Mouse (Mus musculus) MEL (cell line): ENCODE data around the gene Gm45808. TPM values are rescaled to one million over a fixed set of nuclear protein-coding genes. Genes with fewer than 3 reads are reported as not detected.
A peak's percentile ranks its signal among the peaks of the same experiment; 100 is the strongest.

ENCODE experiments used
- DNase-seq: peaks from one replicate; pipeline ENCODE4 v3.0.0; 2011; ENCODE audit warnings: low read depth, low spot score
- H3K27ac ChIP-seq: 2 replicates; pipeline ENCODE4 v1.5.1; 2012; ENCODE audit warnings: low read depth, mild to moderate bottlenecking, control low read depth, low read length, moderate library complexity; ENCODE audit not compliant: control insufficient read depth
- H3K27me3 ChIP-seq, 2 experiments: fragments of 150-350 bp in 1 of 2; sonication (generic) in 1 of 2; 2 replicates each; pipeline ENCODE4 v1.6.1; 2012; ENCODE audit warnings: low read length in 2 of 2, mild to moderate bottlenecking in 2 of 2, improper control_type of control experiment in 1 of 2, moderate library complexity in 1 of 2; ENCODE audit not compliant: insufficient read depth in 2 of 2, control insufficient read depth in 1 of 2
- H3K36me3 ChIP-seq, 2 experiments: 2 replicates each; pipeline ENCODE4 v1.6.1; 2012 to 2014; ENCODE audit warnings: low read length in 2 of 2, improper control_type of control experiment in 1 of 2, inconsistent platforms in 1 of 2, mild to moderate bottlenecking in 1 of 2; ENCODE audit not compliant: insufficient read depth in 2 of 2, control insufficient read depth in 1 of 2
- H3K4me1 ChIP-seq, 2 experiments: fragments of 150-350 bp in 1 of 2; sonication (generic) in 1 of 2; 2 replicates each; pipeline ENCODE4 v1.6.1; 2012; ENCODE audit warnings: low read length in 2 of 2, improper control_type of control experiment in 1 of 2, mild to moderate bottlenecking in 1 of 2; ENCODE audit not compliant: insufficient read depth in 2 of 2, control insufficient read depth in 1 of 2
- H3K4me3 ChIP-seq, 2 experiments: fragments of 150-350 bp in 1 of 2; sonication (generic) in 1 of 2; 2 replicates each; pipeline ENCODE4 v1.5.1; 2012; ENCODE audit warnings: low read depth in 2 of 2, low read length in 2 of 2, mild to moderate bottlenecking in 2 of 2, moderate library complexity in 2 of 2, control low read depth in 1 of 2, improper control_type of control experiment in 1 of 2; ENCODE audit not compliant: control insufficient read depth in 1 of 2, insufficient read depth in 1 of 2
- H3K79me2 ChIP-seq: 2 replicates; pipeline ENCODE4 v1.6.1; 2012; ENCODE audit warnings: mild to moderate bottlenecking, low read length, moderate library complexity; ENCODE audit not compliant: control insufficient read depth, poor library complexity, insufficient read depth
- H3K9ac ChIP-seq: 2 replicates; pipeline ENCODE4 v1.6.1; 2012; ENCODE audit warnings: low read depth, mild to moderate bottlenecking, control low read depth, low read length, moderate library complexity; ENCODE audit not compliant: control insufficient read depth, poor library complexity, severe bottlenecking
- H3K9me3 ChIP-seq: fragments of 150-350 bp; sonication (generic); replicated peaks from 2 replicates; pipeline ENCODE4 v1.6.1; 2012; ENCODE audit warnings: mild to moderate bottlenecking, low read length, improper control_type of control experiment, moderate library complexity; ENCODE audit not compliant: insufficient read depth
- BHLHE40 ChIP-seq: IDR thresholded peaks from 2 replicates; pipeline ENCODE4 v1.6.1; 2012; ENCODE audit warnings: low read depth, mild to moderate bottlenecking, inconsistent platforms, low read length, improper control_type of control experiment, borderline replicate concordance
- E2F4 ChIP-seq: IDR thresholded peaks from 2 replicates; pipeline ENCODE4 v1.6.1; 2011; ENCODE audit warnings: low read depth, low read length, improper control_type of control experiment, borderline replicate concordance
- ELF1 ChIP-seq: IDR thresholded peaks from 2 replicates; pipeline ENCODE4 v1.6.1; 2014; ENCODE audit warnings: low read depth, mild to moderate bottlenecking, inconsistent platforms, low read length, improper control_type of control experiment, moderate library complexity
- ETS1 ChIP-seq: IDR thresholded peaks from 2 replicates; pipeline ENCODE4 v1.6.1; 2012; ENCODE audit warnings: low read depth, mild to moderate bottlenecking, inconsistent platforms, low read length, improper control_type of control experiment, moderate library complexity
- MXI1 ChIP-seq: IDR thresholded peaks from 2 replicates; pipeline ENCODE4 v1.6.1; 2011; ENCODE audit warnings: mild to moderate bottlenecking, low read depth, low read length, improper control_type of control experiment
- MYC ChIP-seq: IDR thresholded peaks from 2 replicates; pipeline ENCODE4 v1.6.1; 2011; ENCODE audit warnings: low read depth, mild to moderate bottlenecking, low read length, improper control_type of control experiment, moderate library complexity
- NELFE ChIP-seq: IDR thresholded peaks from 2 replicates; pipeline ENCODE4 v1.6.1; 2011; ENCODE audit warnings: low read depth, low read length, improper control_type of control experiment
- POLR2A ChIP-seq, 2 experiments: IDR thresholded peaks; 2 replicates each; pipeline ENCODE4 v1.6.1; 2011 to 2012; ENCODE audit warnings: low read length in 2 of 2, mild to moderate bottlenecking in 2 of 2, control low read depth in 1 of 2, improper control_type of control experiment in 1 of 2, low read depth in 1 of 2, moderate library complexity in 1 of 2; ENCODE audit not compliant: control insufficient read depth in 1 of 2, insufficient read depth in 1 of 2, poor library complexity in 1 of 2
- POLR2AphosphoS2 ChIP-seq: IDR thresholded peaks from 2 replicates; pipeline ENCODE4 v1.6.1; 2011; ENCODE audit warnings: low read length, improper control_type of control experiment
- RCOR1 ChIP-seq: IDR thresholded peaks from 2 replicates; pipeline ENCODE4 v1.6.1; 2012; ENCODE audit warnings: low read depth, mild to moderate bottlenecking, inconsistent platforms, low read length, improper control_type of control experiment
- SMC3 ChIP-seq: IDR thresholded peaks from 2 replicates; pipeline ENCODE4 v1.6.1; 2011; ENCODE audit warnings: low read depth, low read length, improper control_type of control experiment
- TCF12 ChIP-seq: IDR thresholded peaks from 2 replicates; pipeline ENCODE4 v1.6.1; 2014; ENCODE audit warnings: low read depth, mild to moderate bottlenecking, inconsistent platforms, low read length, improper control_type of control experiment, moderate library complexity
- ZC3H11A ChIP-seq: IDR thresholded peaks from 2 replicates; pipeline ENCODE4 v1.6.1; 2012; ENCODE audit warnings: low read depth, mild to moderate bottlenecking, inconsistent platforms, low read length, improper control_type of control experiment
- ZKSCAN1 ChIP-seq: IDR thresholded peaks from 2 replicates; pipeline ENCODE4 v1.6.1; 2012; ENCODE audit warnings: low read depth, mild to moderate bottlenecking, inconsistent platforms, low read length, improper control_type of control experiment, moderate library complexity
- ZMIZ1 ChIP-seq: IDR thresholded peaks from 2 replicates; pipeline ENCODE4 v1.6.1; 2012; ENCODE audit warnings: low read depth, mild to moderate bottlenecking, inconsistent platforms, low read length, improper control_type of control experiment, moderate library complexity
- ZNF384 ChIP-seq: IDR thresholded peaks from 2 replicates; pipeline ENCODE4 v1.6.1; 2012; ENCODE audit warnings: low read depth, mild to moderate bottlenecking, inconsistent platforms, low read length, improper control_type of control experiment
- polyA plus RNA-seq, 2 experiments: library from polyadenylated mRNA; stranded (reverse) in 1 of 2; unstranded in 1 of 2; fragments of >175 nt in 1 of 2; fragments of >200 nt in 1 of 2; gene quantifications; 2 replicates each; pipeline versions ENCODE4 v1.2.1 to v1.2.4; 2012; ENCODE audit warnings: low replicate concordance in 2 of 2, low read depth in 1 of 2; ENCODE audit not compliant: insufficient read length in 2 of 2, insufficient read depth in 1 of 2, missing spikeins in 1 of 2
- total RNA-seq: library from RNA; depleted of rRNA; stranded (reverse); fragments of 300-350 nt; gene quantifications from 2 replicates; pipeline ENCODE4 v1.2.3, GENCODE M21; 2012

Gm45808 gene
- total and polyA plus RNA-seq, 3 experiments, result not detected

GRCm38 (mm10) chr7:45421194-45421593 is 65.4 kb downstream of the Gm45808 start:
- Histone ChIP-seq H3K27me3 (no peaks in the 10 kb centered on the region), H3K27ac (no peak overlapping the region), H3K4me3 (no peak overlapping the region), H3K9me3 (no peaks in the 10 kb centered on the region), H3K36me3 (peaks cover 0 to 3% of the 10 kb centered on the region in 2 experiments; a peak in 1 of 4 replicates), H3K79me2 (0 out of 2 replicates have a peak, but pooled peaks cover 1% of the 10 kb centered on the region), H3K9ac (no peak overlapping the region), H3K4me1 (no peaks in the 10 kb centered on the region)
- no peak for DNase-seq
- TF ChIP-seq NELFE (no peak), BHLHE40 (no peak), ZMIZ1 (no peak), ETS1 (no peak), ZC3H11A (no peak), ZKSCAN1 (no peak), ZNF384 (no peak), TCF12 (no peak), MXI1 (no peak), E2F4 (no peak), MYC (no peak)

- TF ChIP-seq MXI1 (no peak), POLR2AphosphoS2 (peak; percentile 54; the same call in 1 of the 2 replicates)
- H3K9ac ChIP-seq, result no peak within 1 kb of the TSS
- H3K4me3 ChIP-seq, result no peak within 1 kb of the TSS
- peaks cover 0 to 3% of the 10 kb centered on the region in 2 experiments; a peak in 1 of 4 replicates for H3K36me3 ChIP-seq
- H3K4me1 ChIP-seq, result no peaks in the 10 kb centered on the region
- H3K27ac ChIP-seq, result no peak within 1 kb of the TSS
- H3K9me3 ChIP-seq, result no peaks in the 10 kb centered on the region
- H3K27me3 ChIP-seq, result no peaks in the 10 kb centered on the region
- no peak for DNase-seq
- H3K79me2 ChIP-seq, result 0 out of 2 replicates have a peak, but pooled peaks cover 1% of the 10 kb centered on the region
Observed at GRCm38 (mm10) chr7:45420615-45420919, 66.0 kb downstream of the Gm45808 start, which contains the start of gene Lhb. Gene Lhb (plus strand): TSS chr7:45420820.

GRCm38 (mm10) chr7:45419859-45420614 is 66.6 kb downstream of the Gm45808 start:
- TF ChIP-seq ZKSCAN1 (no peak), E2F4 (no peak), ELF1 (no peak), SMC3 (no peak), RCOR1 (no peak), POLR2A (IDR thresholded peaks at IDR 0.05; ENCODE audit: control insufficient read depth in 1 of 2, insufficient read depth in 1 of 2, low read depth in 1 of 2, low read length in 2 of 2, poor library complexity in 1 of 2) (no peak), ZC3H11A (no peak)
- Histone ChIP-seq H3K79me2 (no peaks in the 10 kb centered on the region), H3K36me3 (no peaks in the 10 kb centered on the region; a peak in 1 of 4 replicates)

More at GRCm38 (mm10) chr7:45419859-45420614, 66.6 kb downstream of the Gm45808 start:
- Histone ChIP-seq H3K4me3 (no peak overlapping the region), H3K27me3 (no peaks in the 10 kb centered on the region), H3K4me1 (no peaks in the 10 kb centered on the region), H3K27ac (no peak overlapping the region), H3K9me3 (no peaks in the 10 kb centered on the region), H3K9ac (no peak overlapping the region)
- DNase-seq, result peak; percentile 27
